Mouse (Mus musculus): ENCODE measurements around the gene Ripor3.
"Not testable (repeated sequence)": the region's sequence is repeated elsewhere in the genome, so short reads cannot be mapped to it uniquely, and the experiment has no call there.

Gene Ripor3

GRCm38 (mm10) chr2:168009936-168010668 is at the start of gene Ripor3:
Gene Ripor3, minus strand, starts transcription at chr2:168010618.
- in situ Hi-C loops (cut with MboI, MseI): no loop called here

GRCm38 (mm10) chr2:168059200-168059790 is 48.9 kb upstream of the Ripor3 start:
- in situ Hi-C loops (cut with MboI, MseI): no loop called here

GRCm38 (mm10) chr2:168058488-168059199 is 48.2 kb upstream of the Ripor3 start:
- in situ Hi-C loops (cut with MboI, MseI): no loop called here

- in situ Hi-C loops (cut with MboI, MseI): not testable (repeated sequence)
Measured at GRCm38 (mm10) chr2:168057876-168058275, 47.5 kb upstream of the Ripor3 start.

- in situ Hi-C loops (cut with MboI, MseI): no loop called here
Measured at GRCm38 (mm10) chr2:168056666-168056933, 46.2 kb upstream of the Ripor3 start.

GRCm38 (mm10) chr2:168055910-168056665 is 45.7 kb upstream of the Ripor3 start:
- in situ Hi-C loops (cut with MboI, MseI): no loop called here

- in situ Hi-C loops (cut with MboI, MseI): no loop called here
Measured at GRCm38 (mm10) chr2:168054142-168054541, 43.7 kb upstream of the Ripor3 start.

- in situ Hi-C loops (cut with MboI, MseI): no loop called here
Measured at GRCm38 (mm10) chr2:168052689-168053088, 42.3 kb upstream of the Ripor3 start.

- in situ Hi-C loops (cut with MboI, MseI): no loop called here
Measured at GRCm38 (mm10) chr2:168052156-168052555, 41.7 kb upstream of the Ripor3 start.

GRCm38 (mm10) chr2:168050000-168050942 is 39.9 kb upstream of the Ripor3 start:
- in situ Hi-C loops (cut with MboI, MseI): no loop called here

GRCm38 (mm10) chr2:168049002-168049635 is 38.7 kb upstream of the Ripor3 start:
- in situ Hi-C loops (cut with MboI, MseI): no loop called here

- in situ Hi-C loops (cut with MboI, MseI): no loop called here
Measured at GRCm38 (mm10) chr2:168046467-168046866, 36.0 kb upstream of the Ripor3 start.

- in situ Hi-C loops (cut with MboI, MseI): no loop called here
Measured at GRCm38 (mm10) chr2:168045771-168046170, 35.4 kb upstream of the Ripor3 start.

GRCm38 (mm10) chr2:168045357-168045756 is 34.9 kb upstream of the Ripor3 start:
- in situ Hi-C loops (cut with MboI, MseI): no loop called here

GRCm38 (mm10) chr2:168044681-168045287 is 34.4 kb upstream of the Ripor3 start:
- in situ Hi-C loops (cut with MboI, MseI): no loop called here

GRCm38 (mm10) chr2:168042019-168042418 is 31.6 kb upstream of the Ripor3 start:
- in situ Hi-C loops (cut with MboI, MseI): no loop called here

GRCm38 (mm10) chr2:168040751-168041150 is 30.3 kb upstream of the Ripor3 start:
- in situ Hi-C loops (cut with MboI, MseI): no loop called here

- in situ Hi-C loops (cut with MboI, MseI): loop anchor here (5.0 kb wide), 1 partner anchor 65 kb away; no protein-coding TSS in a partner anchor
Measured at GRCm38 (mm10) chr2:168037063-168037462, 26.6 kb upstream of the Ripor3 start.

GRCm38 (mm10) chr2:168035907-168036306 is 25.5 kb upstream of the Ripor3 start:
- in situ Hi-C loops (cut with MboI, MseI): loop anchor here (5.0 kb wide), 1 partner anchor 66 kb away; no protein-coding TSS in a partner anchor

GRCm38 (mm10) chr2:168033905-168034304 is 23.5 kb upstream of the Ripor3 start:
- in situ Hi-C loops (cut with MboI, MseI): no loop called here

Measured in T-helper 1 cell (primary cell).